Mouse (Mus musculus): ENCODE results near the gene Phf11c. TPM values are rescaled to one million over a fixed set of nuclear protein-coding genes. Genes with fewer than 3 reads are reported as not detected.

Phf11c gene
- total RNA-seq, 2 experiments from 2014 or later = 0.25 to 0.45 TPM

Other genes with a start within 250 kb of the Phf11c start
- not detected for gene Gm5142, start 216.6 kb downstream of the Phf11c start, total RNA-seq (2021)
- gene Rcbtb1, start 194.2 kb downstream of the Phf11c start, total RNA-seq (2021) = 10 to 100 TPM; 11.2 to 11.6 TPM
- not detected for gene Gm6904, start 135.2 kb downstream of the Phf11c start, total RNA-seq (2021)
- gene Phf11a, start 97.9 kb downstream of the Phf11c start, total RNA-seq (2021) = under 1 TPM; 0.16 to 0.24 TPM
- gene Phf11b, start 54.0 kb downstream of the Phf11c start, total RNA-seq (2021) = not detected
- 1 to 10 TPM in 1 of 2 experiments, under 1 TPM in 1; 0.91 to 1.3 TPM for gene Phf11d, start 29.9 kb downstream of the Phf11c start, total RNA-seq (2021)
- 1 to 10 TPM; 4.0 to 5.0 TPM for gene Setdb2, start 45.5 kb upstream of the Phf11c start, total RNA-seq (2021)
- 10 to 100 TPM; 22.5 to 23.6 TPM for gene Cab39l, start 45.6 kb upstream of the Phf11c start, total RNA-seq (2021)
- 10 to 100 TPM; 30.8 TPM for gene Cdadc1, start 202.6 kb upstream of the Phf11c start, total RNA-seq (2021)
- 10 to 100 TPM; 58.4 to 71.6 TPM for gene Shisa2, start 229.9 kb upstream of the Phf11c start, total RNA-seq (2021)